Mouse (Mus musculus) adrenal gland (tissue): ENCODE results near the gene Cmss1.

Experiments used
- intact Hi-C: fragments of 180-260 bp; cut with DNase I; formaldehyde crosslinking; loops from one replicate; pipeline ENCODE4 v1.15.1; 2025
- long read RNA-seq, 2 experiments: library from polyadenylated mRNA; unstranded; transcript quantifications; one replicate each; pipeline ENCODE4 v2.0.0; 2020; ENCODE audit warnings: borderline replicate concordance in 1 of 2; ENCODE audit not compliant: insufficient replicate concordance in 1 of 2

The Cmss1 gene
- long read RNA-seq, experiment 1, transcript Cmss1-203 (2 exons, 529 nt) = major isoform, 6 of 21 reads
- long read RNA-seq, experiment 1, partial matches to known transcripts = 0 of 21 reads
- long read RNA-seq, experiment 1, other reads (novel, unspliced or antisense) = 14 of 21 reads
- long read RNA-seq, experiment 2, partial matches to known transcripts = 1 of 17 reads
- long read RNA-seq, experiment 2, other reads (novel, unspliced or antisense) = 11 of 17 reads

GRCm38 (mm10) chr16:57606444-57607227 is at the start of gene Cmss1:
Gene Cmss1, minus strand, starts transcription at chr16:57606864.
- intact Hi-C loops = no loop called here

DNA sequence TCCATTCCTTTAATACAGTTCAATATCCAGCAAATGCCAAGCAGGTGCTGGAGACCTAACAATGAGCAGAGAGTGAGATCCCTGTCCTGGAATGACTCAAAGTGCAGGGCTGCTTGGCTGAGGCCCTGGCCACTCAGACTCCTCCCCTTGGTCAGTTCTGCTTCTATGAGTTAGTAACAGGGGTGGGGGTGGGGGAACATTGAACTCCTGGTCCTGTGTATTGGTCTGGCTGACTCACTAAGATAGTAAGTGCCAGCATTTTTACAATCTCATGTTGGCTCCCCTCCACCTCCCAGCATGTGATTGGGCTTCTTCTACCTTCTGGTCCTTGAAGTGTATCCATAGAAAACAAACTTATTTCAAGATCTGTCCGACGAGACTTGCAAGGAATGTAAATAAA is 43.2 kb upstream of the Cmss1 start:
- intact Hi-C loops = no loop called here

GRCm38 (mm10) chr16:57641346-57641885 is 34.8 kb upstream of the Cmss1 start:
- intact Hi-C loops = no loop called here

DNA sequence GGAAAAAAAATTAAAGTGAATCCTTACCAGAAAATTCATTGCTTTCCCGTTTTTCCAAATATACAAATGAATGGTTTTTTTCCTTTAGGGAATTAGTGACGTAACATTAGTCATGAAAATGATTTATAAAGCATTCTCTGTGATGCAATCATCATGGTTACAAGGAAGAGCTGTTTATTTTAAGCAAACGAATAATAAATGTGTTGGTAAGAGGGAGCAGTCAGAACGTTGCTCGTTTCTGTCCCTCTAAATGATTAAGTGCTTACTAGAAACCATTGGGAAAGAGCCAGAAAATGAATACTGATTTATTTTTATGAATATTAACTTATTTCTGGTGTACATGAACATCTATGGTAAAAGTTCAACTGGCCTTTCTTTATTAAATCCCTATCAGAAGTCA is 28.1 kb upstream of the Cmss1 start:
- intact Hi-C loops = loop anchor here (2.0 to 5.0 kb wide), 2 partner anchors 33 to 112 kb away; no protein-coding TSS in a partner anchor

- intact Hi-C loops = loop anchor here (2.0 to 5.0 kb wide), 2 partner anchors 33 to 113 kb away; no protein-coding TSS in a partner anchor
Measured at GRCm38 (mm10) chr16:57634191-57634590, 27.5 kb upstream of the Cmss1 start.

DNA sequence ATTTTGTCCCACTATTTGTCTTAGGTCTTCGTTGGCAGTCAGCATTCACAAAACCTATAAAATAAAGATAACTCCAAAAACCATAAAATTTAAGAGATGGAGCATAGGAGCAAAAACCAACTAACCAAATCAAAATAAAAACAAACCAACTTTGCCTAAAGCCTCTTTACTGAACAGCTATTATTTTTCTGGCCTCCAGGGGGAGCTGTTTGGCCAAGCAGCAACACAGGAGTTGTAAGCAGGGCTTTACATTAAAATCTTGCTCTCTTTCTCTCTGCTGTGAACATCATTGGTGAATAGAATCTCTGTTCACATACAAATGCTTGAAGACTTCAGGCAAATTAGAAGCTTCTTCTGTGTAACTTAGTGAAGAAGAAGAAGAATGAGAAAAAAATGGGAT is 5.1 kb upstream of the Cmss1 start:
- intact Hi-C loops = loop anchor here (2.0 kb wide), 1 partner anchor 673 kb away; no protein-coding TSS in a partner anchor

- intact Hi-C loops = no loop called here
Measured at GRCm38 (mm10) chr16:57601031-57601430, 5.6 kb downstream of the Cmss1 start.

GRCm38 (mm10) chr16:57597295-57597957 is 9.2 kb downstream of the Cmss1 start:
- intact Hi-C loops = loop anchor here (5.0 kb wide), 1 partner anchor 355 kb away; no protein-coding TSS in a partner anchor

DNA sequence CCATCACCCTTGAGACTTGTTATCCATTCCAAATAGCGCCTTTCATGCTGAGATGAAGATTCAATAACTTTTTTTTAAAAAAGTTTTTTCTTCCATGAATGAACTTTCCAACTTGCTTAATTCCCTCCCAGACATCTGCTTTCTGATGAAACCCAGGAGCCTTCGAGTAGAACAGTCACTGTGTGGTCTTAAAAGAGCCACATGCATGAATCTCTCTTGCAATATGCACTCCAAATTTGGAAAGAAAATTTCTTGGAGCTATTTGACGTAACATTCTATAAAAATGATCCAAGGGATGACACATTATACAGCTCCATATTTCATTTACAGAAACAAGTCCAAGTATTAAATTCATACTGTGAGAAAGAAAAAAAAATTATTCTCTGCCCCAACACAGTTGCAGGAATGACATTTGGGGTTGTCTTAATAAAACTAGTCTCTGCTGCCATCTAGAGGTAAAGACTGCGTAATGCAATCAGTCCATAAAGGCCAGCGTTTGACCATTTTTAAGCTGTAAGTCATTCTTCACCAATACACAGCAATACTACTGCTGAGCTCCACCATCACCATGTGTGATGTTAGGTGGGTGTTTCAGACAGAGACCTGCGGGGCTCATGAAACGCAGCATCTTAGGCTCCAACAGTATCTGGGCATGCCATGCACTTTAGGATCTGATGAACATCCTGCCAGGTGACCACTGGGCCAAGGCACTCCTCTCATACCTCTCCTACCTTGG is 13.1 kb downstream of the Cmss1 start:
- intact Hi-C loops = no loop called here

- intact Hi-C loops = no loop called here
Measured at GRCm38 (mm10) chr16:57585201-57585600, 21.5 kb downstream of the Cmss1 start.

GRCm38 (mm10) chr16:57582008-57582407 is 24.7 kb downstream of the Cmss1 start:
- intact Hi-C loops = loop anchor here (5.0 kb wide), 1 partner anchor 340 kb away; no protein-coding TSS in a partner anchor

DNA sequence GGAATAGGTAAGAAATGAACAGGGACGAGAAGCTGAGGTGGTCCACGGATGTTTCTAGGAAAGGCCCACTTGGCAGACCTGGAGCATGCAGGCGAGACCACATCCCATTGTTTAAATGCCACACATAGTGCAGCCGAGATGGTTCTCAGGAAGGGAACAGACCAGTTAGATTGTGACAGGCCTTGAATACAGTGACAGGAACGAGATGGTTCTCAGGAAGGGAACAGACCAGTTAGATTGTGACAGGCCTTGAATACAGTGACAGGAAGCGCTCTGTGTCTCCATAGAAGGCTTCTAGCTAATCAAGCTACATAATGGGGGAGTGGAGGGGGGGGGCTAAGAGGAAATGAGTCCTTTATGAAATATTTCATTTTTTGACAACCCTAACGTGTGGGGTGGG is 26.6 kb downstream of the Cmss1 start:
- intact Hi-C loops = loop anchor here (5.0 kb wide), 1 partner anchor 338 kb away; no protein-coding TSS in a partner anchor

DNA sequence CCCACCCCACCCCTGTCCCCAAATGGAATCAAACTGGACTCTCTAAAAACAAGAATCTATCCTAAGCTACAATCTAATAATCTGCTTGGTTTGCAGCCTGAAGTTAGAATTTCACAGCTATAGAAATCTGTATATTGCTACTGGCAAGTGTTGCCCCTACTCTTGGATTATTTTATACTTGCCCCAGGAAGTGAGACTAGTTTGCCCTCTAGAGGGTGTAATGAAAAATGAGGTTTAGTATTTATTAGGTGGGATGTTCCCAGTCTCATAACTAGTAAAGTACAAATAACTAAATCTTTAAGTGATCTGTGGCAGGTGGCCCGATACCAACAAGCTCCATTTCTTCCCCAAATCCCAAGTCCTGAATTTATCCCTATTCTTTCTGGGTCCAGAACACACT is 29.1 kb downstream of the Cmss1 start:
- intact Hi-C loops = no loop called here

DNA sequence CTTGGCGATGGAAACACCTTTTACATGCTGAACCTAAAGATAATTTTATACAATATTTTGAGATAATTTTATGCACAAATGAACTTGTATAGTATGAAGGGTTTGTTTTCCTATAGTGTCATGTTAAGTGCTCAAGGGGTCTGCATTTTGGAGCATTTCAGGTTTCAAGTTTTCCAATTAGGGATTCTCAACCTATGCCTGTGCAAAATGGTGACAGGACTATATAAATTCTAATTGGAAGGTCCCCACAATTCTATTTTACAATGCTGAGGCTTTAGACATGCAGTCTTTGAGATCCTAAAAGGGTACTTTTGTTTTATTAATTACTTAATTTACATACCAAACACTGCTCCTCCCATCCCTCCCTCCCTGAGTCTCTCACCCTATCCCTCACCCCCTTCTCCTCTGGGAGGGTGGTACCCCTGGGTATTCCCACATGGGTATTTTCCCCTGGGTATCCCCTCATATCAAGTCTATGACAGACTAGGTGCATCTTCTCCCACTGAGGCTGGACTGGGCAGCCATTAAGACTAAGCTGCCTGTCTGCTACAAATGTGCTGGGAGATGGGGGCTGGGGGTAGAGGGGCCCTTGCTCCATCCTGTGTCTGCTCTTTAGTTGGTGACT is 30.8 kb downstream of the Cmss1 start:
- intact Hi-C loops = no loop called here

DNA sequence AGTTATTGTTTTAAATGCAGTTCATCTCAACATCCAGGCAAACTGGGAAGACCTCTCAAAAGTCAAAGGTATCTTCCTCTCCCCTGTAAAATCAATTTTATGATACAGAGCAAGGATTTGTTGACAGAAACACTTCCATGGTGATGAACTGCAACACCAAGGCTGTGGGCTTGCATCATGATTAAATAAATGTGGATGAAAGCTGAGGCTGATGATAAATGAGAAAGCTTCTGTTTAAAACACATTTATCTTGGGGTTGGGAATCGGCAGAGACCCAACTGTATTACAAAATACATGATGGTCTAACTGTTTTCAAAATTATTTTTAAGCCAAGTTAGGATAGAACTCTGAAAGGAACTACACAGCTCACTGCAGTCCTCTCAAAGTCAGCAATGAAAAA is 32.8 kb downstream of the Cmss1 start:
- intact Hi-C loops = loop anchor here (5.0 kb wide), 1 partner anchor 172 kb away; no protein-coding TSS in a partner anchor

DNA sequence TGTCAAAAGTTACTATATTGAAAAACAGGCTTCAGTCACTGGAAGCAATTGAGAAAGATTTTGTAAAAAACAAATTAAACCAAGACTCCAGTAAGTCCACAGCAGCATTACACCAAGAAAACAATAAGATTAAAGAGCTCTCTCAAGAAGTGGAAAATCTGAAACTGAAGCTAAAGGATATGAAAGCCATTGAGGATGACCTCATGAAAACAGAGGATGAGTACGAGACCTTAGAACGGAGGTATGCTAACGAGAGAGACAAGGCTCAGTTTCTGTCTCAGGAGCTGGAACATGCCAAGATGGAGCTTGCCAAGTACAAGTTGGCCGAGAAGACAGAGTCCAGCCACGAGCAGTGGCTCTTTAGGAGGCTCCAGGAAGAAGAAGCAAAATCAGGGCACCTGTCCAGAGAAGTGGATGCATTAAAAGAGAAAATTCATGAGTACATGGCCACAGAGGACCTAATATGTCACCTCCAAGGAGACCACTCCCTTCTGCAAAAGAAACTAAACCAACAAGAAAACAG is 35.8 kb downstream of the Cmss1 start:
- intact Hi-C loops = loop anchor here (5.0 kb wide), 1 partner anchor 169 kb away; no protein-coding TSS in a partner anchor

GRCm38 (mm10) chr16:57568648-57569404 is 37.8 kb downstream of the Cmss1 start:
- intact Hi-C loops = no loop called here

DNA sequence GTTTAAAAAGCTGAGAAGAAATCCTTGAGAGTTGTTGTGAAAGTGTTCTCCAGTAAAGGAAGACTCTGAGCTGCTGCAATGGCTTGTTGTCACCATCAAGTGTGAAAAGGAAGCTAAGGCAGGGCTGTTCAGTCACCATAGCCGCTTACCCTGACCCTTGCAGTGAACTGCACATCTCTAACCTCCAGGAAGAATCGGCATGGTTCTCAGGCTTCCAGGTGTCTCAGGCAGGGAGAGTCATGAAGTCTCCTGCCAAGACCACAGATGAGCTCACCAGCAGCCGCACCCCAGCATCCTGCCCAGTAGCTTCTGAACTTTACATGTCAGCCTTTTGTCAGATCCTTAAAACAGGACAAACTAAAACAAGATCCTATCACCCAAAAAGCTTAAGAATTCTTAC is 40.4 kb downstream of the Cmss1 start:
- intact Hi-C loops = no loop called here

DNA sequence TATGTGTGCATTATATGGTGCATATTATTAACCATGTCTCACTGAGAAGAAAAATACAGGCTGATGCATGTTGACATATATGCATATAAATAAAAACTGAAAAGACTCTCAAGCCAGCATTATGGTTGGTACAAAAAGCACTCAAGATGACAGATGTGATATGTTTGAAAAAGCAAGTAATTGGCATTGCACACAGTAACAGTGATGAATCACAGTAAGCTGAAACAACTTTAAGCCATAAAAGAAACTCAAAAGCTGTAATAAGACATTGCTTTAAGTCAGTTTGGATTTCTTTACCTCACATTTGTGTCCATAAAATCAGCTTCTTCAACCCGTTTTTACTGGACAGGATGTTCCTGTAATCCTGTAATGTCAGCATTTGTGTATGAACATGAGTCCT is 41.9 kb downstream of the Cmss1 start:
- intact Hi-C loops = no loop called here
